Mouse (Mus musculus) hindbrain, embryonic 11.5 days (tissue): ENCODE results near the gene Smg9. TPM values are rescaled to one million over a fixed set of nuclear protein-coding genes. Genes with fewer than 3 reads are reported as not detected.

Experiments
- ATAC-seq: fragments of 200-750 bp; cut with Nextera tagmentation; 2 replicates; pipeline ENCODE4 v1.8.0; 2017; ENCODE audit warnings: mild to moderate bottlenecking, moderate TSS enrichment, moderate library complexity; ENCODE audit not compliant: low FRiP score
- DNase-seq: peaks from one replicate; pipeline ENCODE4 v3.0.0-alpha.2; 2015; ENCODE audit warnings: low spot score
- H3K27ac ChIP-seq: fragments of 300-500 bp; sonication (generic); 2 replicates; pipeline ENCODE4 v1.5.1; 2014; ENCODE audit warnings: mild to moderate bottlenecking, low read depth, low read length
- H3K27me3 ChIP-seq: fragments of 300-500 bp; sonication (generic); 2 replicates; pipeline ENCODE4 v1.6.1; 2014; ENCODE audit warnings: mild to moderate bottlenecking, low read length, moderate library complexity, mixed read lengths; ENCODE audit not compliant: control insufficient read depth, insufficient read depth
- H3K36me3 ChIP-seq: fragments of 300-500 bp; sonication (generic); 2 replicates; pipeline ENCODE4 v1.6.1; 2014; ENCODE audit warnings: mild to moderate bottlenecking, low read length, moderate library complexity, mixed read lengths; ENCODE audit not compliant: control insufficient read depth, insufficient read depth
- H3K4me1 ChIP-seq: fragments of 300-500 bp; sonication (generic); replicated peaks from 2 replicates; pipeline ENCODE4 v1.6.1; 2014; ENCODE audit warnings: low read length, mixed read lengths; ENCODE audit not compliant: control insufficient read depth, insufficient read depth
- H3K4me2 ChIP-seq: fragments of 300-500 bp; sonication (generic); replicated peaks from 2 replicates; pipeline ENCODE4 v1.6.1; 2014; ENCODE audit warnings: mild to moderate bottlenecking, low read depth, low read length
- H3K4me3 ChIP-seq: fragments of 300-500 bp; sonication (generic); 2 replicates; pipeline ENCODE4 v1.5.1; 2014; ENCODE audit warnings: low read depth, low read length
- H3K9ac ChIP-seq: fragments of 300-500 bp; sonication (generic); 2 replicates; pipeline ENCODE4 v1.6.1; 2014; ENCODE audit warnings: low read depth, low read length
- H3K9me3 ChIP-seq: fragments of 300-500 bp; sonication (generic); 2 replicates; pipeline ENCODE4 v1.6.1; 2016; ENCODE audit warnings: low read length; ENCODE audit not compliant: control insufficient read depth
- WGBS: fragments of 180-500 bp; shearing (Covaris S2); extraction: QIAGEN DNeasy Blood & Tissue Kit; methylation state at CpG from one replicate; pipeline ENCODE4 v1.1.7; 2014; 5-methylcytosine and 5-hydroxymethylcytosine counted together
- polyA plus RNA-seq: library from polyadenylated mRNA; unstranded; fragments of >200 nt; fragmentation: Nextera tagmentation; extraction: Ambion mirVana; gene quantifications from 2 replicates; pipeline ENCODE4 v1.2.1, GENCODE M21; 2014

The Smg9 gene
- polyA plus RNA-seq, 1 experiment from 2014 or later, result 21.3 TPM

GRCm38 (mm10) chr7:24454199-24454598 lies 54.8 kb downstream of the Smg9 start:
- no peak for ATAC-seq
- Histone ChIP-seq H3K9me3 (no peaks in the 10 kb centered on the region), H3K4me1 (no peaks in the 10 kb centered on the region), H3K27ac (no peak overlapping the region), H3K9ac (no peak overlapping the region), H3K4me3 (no peak overlapping the region), H3K36me3 (no peaks in the 10 kb centered on the region), H3K4me2 (no peak overlapping the region), H3K27me3 (no peaks in the 10 kb centered on the region)
- 75% methylated on average over 2 of the region's 2 CpGs for WGBS
- DNase-seq, result no peak

DNA sequence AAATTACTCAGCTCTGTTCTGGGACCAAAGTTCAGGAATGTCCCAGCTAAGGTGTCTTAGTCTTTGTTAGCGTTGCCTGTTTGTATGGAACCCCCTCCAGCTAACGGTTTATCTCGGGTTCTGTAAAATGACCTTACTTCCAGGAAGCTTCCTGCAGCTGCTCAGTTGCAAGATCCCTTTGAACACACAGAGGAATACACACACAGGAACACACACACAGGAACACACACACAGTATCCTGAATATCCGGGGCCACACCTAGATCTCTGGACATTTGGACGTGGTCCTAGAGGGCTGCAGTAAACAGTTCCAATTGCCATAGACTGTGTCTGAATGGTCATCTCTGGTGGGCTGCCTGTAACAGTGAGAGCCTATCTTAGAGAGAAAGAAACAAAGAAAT lies 56.3 kb downstream of the Smg9 start:
- DNase-seq (no peak), ATAC-seq (no peak)
- H3K9me3 ChIP-seq, result no peaks in the 10 kb centered on the region
- no peak overlapping the region for H3K27ac ChIP-seq
- H3K27me3 ChIP-seq, result no peaks in the 10 kb centered on the region
- H3K4me3 ChIP-seq, result no peak overlapping the region
- no peak overlapping the region for H3K9ac ChIP-seq
- H3K36me3 ChIP-seq, result no peaks in the 10 kb centered on the region
- WGBS, result 88% methylated on average over 5 of the region's 5 CpGs
- H3K4me1 ChIP-seq, result no peaks in the 10 kb centered on the region
- H3K4me2 ChIP-seq, result no peak overlapping the region

DNA sequence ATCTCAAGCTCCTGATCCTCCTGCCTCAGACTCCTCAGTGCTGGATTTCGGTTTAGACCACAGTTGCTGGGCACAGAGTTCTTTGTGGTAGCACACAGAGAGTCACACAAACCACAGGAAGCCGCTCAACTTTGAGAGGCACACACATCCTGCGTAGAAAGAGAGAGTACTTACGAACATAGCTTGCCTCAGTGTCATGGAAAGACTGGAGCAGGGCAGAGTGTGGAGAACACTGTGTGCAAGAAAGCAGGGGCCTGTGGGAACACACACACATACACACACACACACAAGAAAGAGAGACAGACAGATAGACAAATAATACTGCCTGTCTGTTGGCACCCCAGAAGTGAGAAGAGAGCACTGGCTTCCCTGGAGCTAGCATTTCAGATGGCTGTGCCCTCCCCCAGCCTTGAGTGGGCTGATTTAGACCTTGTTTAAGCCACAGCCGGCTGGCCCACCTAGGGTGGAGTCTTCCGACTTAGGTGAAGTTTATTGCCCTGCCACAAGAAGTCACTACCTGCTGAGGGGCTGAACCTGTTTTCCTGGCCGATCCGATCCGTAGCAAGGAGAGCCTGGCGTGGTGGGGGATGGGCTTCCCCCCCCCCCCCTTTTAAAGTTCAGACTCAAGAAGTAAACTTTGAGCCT lies 58.4 kb downstream of the Smg9 start:
- Histone ChIP-seq H3K27ac (no peak overlapping the region), H3K9ac (no peak overlapping the region), H3K9me3 (no peaks in the 10 kb centered on the region), H3K36me3 (no peaks in the 10 kb centered on the region), H3K4me1 (no peaks in the 10 kb centered on the region; the same call in 1 of the 2 replicates), H3K4me2 (no peak overlapping the region), H3K4me3 (no peak overlapping the region), H3K27me3 (no peaks in the 10 kb centered on the region)
- WGBS, result 71% methylated on average over 10 of the region's 10 CpGs
- DNase-seq, result no peak
- ATAC-seq, result no peak

- Histone ChIP-seq H3K27me3 (no peaks in the 10 kb centered on the region), H3K9me3 (no peaks in the 10 kb centered on the region), H3K36me3 (no peaks in the 10 kb centered on the region), H3K4me1 (peaks cover 2% of the 10 kb centered on the region; the same call in 1 of the 2 replicates), H3K9ac (no peak overlapping the region), H3K4me2 (no peak overlapping the region), H3K27ac (no peak overlapping the region), H3K4me3 (no peak overlapping the region)
- no peak for DNase-seq
- ATAC-seq, result no peak
- WGBS, result 87% methylated on average over 5 of the region's 5 CpGs
These were observed 60.0 kb downstream of the Smg9 start for GRCm38 (mm10) chr7:24459440-24459839.

- Histone ChIP-seq H3K9me3 (no peaks in the 10 kb centered on the region), H3K4me2 (no peak overlapping the region), H3K36me3 (no peaks in the 10 kb centered on the region), H3K9ac (no peak overlapping the region), H3K27me3 (no peaks in the 10 kb centered on the region), H3K4me1 (peaks cover 2% of the 10 kb centered on the region; the same call in 1 of the 2 replicates), H3K27ac (no peak overlapping the region), H3K4me3 (no peak overlapping the region)
- WGBS, result 64% methylated on average over 3 of the region's 3 CpGs
- no peak for ATAC-seq
- DNase-seq, result no peak
These were observed 60.4 kb downstream of the Smg9 start for GRCm38 (mm10) chr7:24459843-24460242.

- Histone ChIP-seq H3K27me3 (no peaks in the 10 kb centered on the region), H3K4me3 (no peak overlapping the region), H3K9me3 (no peaks in the 10 kb centered on the region), H3K4me2 (no peak overlapping the region), H3K36me3 (no peaks in the 10 kb centered on the region), H3K27ac (no peak overlapping the region), H3K9ac (no peak overlapping the region), H3K4me1 (peaks cover 2% of the 10 kb centered on the region; the same call in 1 of the 2 replicates)
- ATAC-seq (no peak), DNase-seq (no peak)
- 70% methylated on average over 14 of the region's 14 CpGs for WGBS
These were observed 62.1 kb downstream of the Smg9 start for GRCm38 (mm10) chr7:24461376-24462051.

DNA sequence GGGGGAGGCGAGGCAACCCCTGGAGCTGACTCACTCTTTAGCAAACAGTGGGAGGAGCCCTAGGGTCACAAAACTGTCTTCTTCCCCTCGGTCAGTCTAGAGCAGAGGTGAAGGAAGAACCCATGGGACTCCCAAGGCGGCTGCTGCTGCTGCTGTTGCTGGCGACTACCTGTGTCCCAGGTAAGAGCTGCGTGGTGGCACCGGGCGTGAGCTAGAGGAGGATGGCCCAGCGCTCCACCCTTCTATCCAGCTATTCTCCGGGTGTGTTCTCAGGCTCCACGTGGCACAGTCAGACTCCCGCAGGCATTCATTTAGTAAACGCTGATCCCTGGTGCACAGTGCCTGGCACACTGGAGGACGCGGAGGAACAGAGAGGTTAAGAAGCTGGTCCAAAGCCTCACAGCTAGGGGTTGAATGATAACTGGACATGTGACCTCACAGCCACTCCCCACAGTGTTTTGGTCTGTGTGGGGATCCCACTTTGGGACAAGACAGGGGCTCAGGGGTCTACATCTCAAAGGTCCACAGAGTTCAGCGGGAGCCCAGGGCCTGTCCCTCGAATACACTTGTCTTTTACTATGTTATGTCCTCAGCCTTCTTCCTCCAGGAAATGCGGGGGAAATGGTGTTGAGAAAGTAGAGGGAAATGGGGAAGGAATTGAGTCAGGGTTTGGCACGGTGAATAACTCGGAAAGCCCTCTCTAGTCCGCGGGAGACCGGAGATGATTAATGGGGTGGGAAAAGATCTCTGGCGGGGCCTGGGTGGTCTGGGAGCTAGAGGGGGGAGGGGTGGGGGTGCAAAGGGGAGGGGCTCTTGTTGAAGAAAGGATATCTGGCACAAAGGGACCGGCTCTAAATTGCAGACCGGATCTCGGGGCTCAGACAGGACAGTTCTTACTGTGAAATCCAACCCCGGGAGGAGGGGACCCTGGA lies 63.2 kb downstream of the Smg9 start, which contains the start of gene Plaur:
Gene Plaur (plus strand): TSS at position 97 of the 932 bp plus-strand sequence.
- no peaks in the 10 kb centered on the region for H3K27me3 ChIP-seq
- H3K36me3 ChIP-seq, result no peaks in the 10 kb centered on the region
- 8% methylated on average over 27 of the region's 27 CpGs for WGBS
- no peaks in the 10 kb centered on the region for H3K9me3 ChIP-seq
- H3K27ac ChIP-seq, result peak within 1 kb of the TSS; percentile 45; the same call in 1 of the 2 replicates
- DNase-seq (peak; percentile 61), ATAC-seq (peak; percentile 61)
- no peak within 1 kb of the TSS for H3K9ac ChIP-seq
- no peak within 1 kb of the TSS for H3K4me2 ChIP-seq
- peaks cover 2% of the 10 kb centered on the region; the same call in 1 of the 2 replicates for H3K4me1 ChIP-seq
- H3K4me3 ChIP-seq, result no peak within 1 kb of the TSS

GRCm38 (mm10) chr7:24466835-24467234 lies 67.4 kb downstream of the Smg9 start:
- ATAC-seq, result no peak
- Histone ChIP-seq H3K9ac (no peak overlapping the region), H3K9me3 (no peaks in the 10 kb centered on the region), H3K4me3 (no peak overlapping the region), H3K4me2 (no peak overlapping the region), H3K27me3 (no peaks in the 10 kb centered on the region), H3K4me1 (peaks cover 2% of the 10 kb centered on the region; the same call in 1 of the 2 replicates), H3K36me3 (no peaks in the 10 kb centered on the region), H3K27ac (no peak overlapping the region)
- DNase-seq, result no peak
- 86% methylated on average over 6 of the region's 6 CpGs for WGBS
